Mouse (Mus musculus) cortical plate, adult 2 months (tissue): ENCODE measurements at regions not wholly inside any gene's neighbourhood (a gene's known extent, or its start where the extent isn't known, plus 50 kb on each side); places are given as distances from the start of the nearest gene placed in this dataset.

ENCODE experiments used
- CTCF ChIP-seq: fragments of 200-500 bp; IDR thresholded peaks from 2 replicates; pipeline ENCODE4 v1.5.1; 2011; ENCODE audit warnings: mild to moderate bottlenecking, control low read depth, low read length; ENCODE audit not compliant: insufficient read depth; ENCODE audit errors: extremely low read depth
- POLR2A ChIP-seq: fragments of 200-500 bp; IDR thresholded peaks from 2 replicates; pipeline ENCODE4 v1.6.1; 2011; ENCODE audit warnings: mild to moderate bottlenecking, low read length, control low read depth; ENCODE audit not compliant: insufficient read depth; ENCODE audit errors: extremely low read depth

GRCm38 (mm10) chr9:47103966-47104365 lies 105.4 kb downstream of the Gm4791 start:
- TF ChIP-seq CTCF (no peak), POLR2A (no peak)
